In the genomic region with DNA sequence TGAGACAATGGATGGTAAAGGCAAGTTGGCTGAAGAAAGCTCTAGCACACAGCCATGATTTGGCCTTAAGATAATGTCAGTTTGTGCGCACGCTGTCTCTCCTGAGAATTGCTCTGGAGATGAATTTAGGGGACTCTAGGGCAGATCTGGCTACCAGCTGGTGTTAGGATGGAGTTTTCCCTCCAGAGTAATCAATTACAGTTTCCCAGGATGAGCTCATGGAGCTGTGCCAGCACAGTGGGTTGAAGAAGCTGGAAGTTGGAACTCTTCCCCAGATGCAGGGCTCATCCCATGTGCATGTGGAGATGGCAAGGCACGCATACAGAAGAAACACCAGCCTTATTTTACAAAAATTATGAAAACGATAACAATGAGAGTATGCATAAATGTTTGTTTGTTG, we compare ENCODE assay signal across 11 mouse cellular contexts.
DNase-seq lines count a peak whose midpoint lies in the region; ATAC-seq and TF ChIP-seq lines count a peak whose summit lies in the region.
"Had no signal": no experiment of that assay in that cellular context is flagged by ENCODE, and none has a peak within 500 bp of the region (broad histone marks: within the 10 kb centered on the region; RNA-seq: fewer than 3 reads in every experiment).

No protein-coding gene starts in this region.

- no peak for ATAC-seq in activated CD4-positive, CD25-positive, alpha-beta regulatory T cell, adult 4 months
- ATAC-seq: CD4-positive, CD25-positive, alpha-beta regulatory T cell, adult 4 months had no signal

- TF ChIP-seq CTCF in brain, embryonic 14.5 days (IDR thresholded peaks at IDR 0.05; ENCODE audit: borderline replicate concordance, extremely low read depth, insufficient read depth, insufficient read length), result no peak

- intact Hi-C loops in gastrocnemius, postnatal 14 days (cut with DNase I; ENCODE audit: low total_unique reads), result no loop called here

- DNase-seq in heart, adult 9 months (ENCODE audit: low spot score in 2 of 2), result peak; percentile 13 to 17
- no peak for DNase-seq in heart, postnatal 4 days
- DNase-seq in lung, postnatal 10 days, result peak; percentile 3
- DNase-seq in lung, postnatal 4 days, result no peak
- DNase-seq in brain, embryonic 14.5 days (ENCODE audit: low read depth), result peak; percentile 15
- peak; percentile 32 for DNase-seq in gastrocnemius, postnatal 14 days
- DNase-seq: adrenal gland, postnatal 14 days; cerebellum, adult 9-11 months; liver, embryonic 13.5 days had no signal

- no peak for TF ChIP-seq POLR2A in brain, embryonic 14.5 days (IDR thresholded peaks at IDR 0.05; ENCODE audit: borderline replicate concordance, extremely low read depth, insufficient read depth, insufficient read length, poor library complexity, severe bottlenecking)

Comparison
In these comparisons a context has a peak if more than half of its experiments do, and no peak if none do; other contexts are left out.
1. DNase-seq: peak in heart, adult 9 months (2 of 2), lung, postnatal 10 days (single experiment), brain, embryonic 14.5 days (single experiment) and gastrocnemius, postnatal 14 days (single experiment); none in heart, postnatal 4 days (single experiment) and lung, postnatal 4 days (0 of 2).